Mouse (Mus musculus) frontal cortex, postnatal 10 days (tissue): ENCODE measurements at regions not wholly inside any gene's neighbourhood (a gene's known extent, or its start where the extent isn't known, plus 50 kb on each side); places are given as distances from the start of the nearest gene placed in this dataset.
"Not testable (repeated sequence)": the region's sequence is repeated elsewhere in the genome, so short reads cannot be mapped to it uniquely, and the experiment has no call there.

Experiments
- DNase-seq, 2 experiments: peaks; one replicate each; pipeline ENCODE4 v3.0.0; 2022; ENCODE audit warnings: low spot score in 2 of 2, mixed read lengths in 1 of 2

- no peak for DNase-seq
Observed at GRCm38 (mm10) chr13:5605418-5605817, 255.9 kb upstream of the Klf6 start.

GRCm38 (mm10) chr13:5607462-5607861, 253.8 kb upstream of the Klf6 start:
- no peak for DNase-seq

GRCm38 (mm10) chr13:5614186-5614737, 247.0 kb upstream of the Klf6 start:
- no peak for DNase-seq

- DNase-seq: no peak
Observed at GRCm38 (mm10) chr13:5614833-5615232, 246.4 kb upstream of the Klf6 start.

GRCm38 (mm10) chr13:5615327-5615726, 246.0 kb upstream of the Klf6 start:
- DNase-seq: no peak

GRCm38 (mm10) chr13:5628124-5628523, 233.2 kb upstream of the Klf6 start:
- DNase-seq: no peak

GRCm38 (mm10) chr13:5634960-5635359, 226.3 kb upstream of the Klf6 start:
- DNase-seq: no peak

- DNase-seq: no peak
Observed at GRCm38 (mm10) chr13:5641743-5642510, 219.4 kb upstream of the Klf6 start.

- DNase-seq: no peak
Observed at GRCm38 (mm10) chr13:5648276-5648675, 213.0 kb upstream of the Klf6 start.

GRCm38 (mm10) chr13:5657556-5657955, 203.7 kb upstream of the Klf6 start:
- no peak for DNase-seq

- no peak for DNase-seq
Observed at GRCm38 (mm10) chr13:5666235-5667007, 194.9 kb upstream of the Klf6 start.

GRCm38 (mm10) chr13:5675668-5676067, 185.6 kb upstream of the Klf6 start:
- DNase-seq: no peak

- no peak for DNase-seq
Observed at GRCm38 (mm10) chr13:5690124-5690523, 171.2 kb upstream of the Klf6 start.

GRCm38 (mm10) chr13:5690680-5691079, 170.6 kb upstream of the Klf6 start:
- DNase-seq: not testable (repeated sequence)

- no peak for DNase-seq
Observed at GRCm38 (mm10) chr13:5694626-5695025, 166.7 kb upstream of the Klf6 start.

- DNase-seq: not testable (repeated sequence)
Observed at GRCm38 (mm10) chr13:5695581-5695980, 165.7 kb upstream of the Klf6 start.

GRCm38 (mm10) chr13:5696377-5696776, 164.9 kb upstream of the Klf6 start:
- DNase-seq: no peak

GRCm38 (mm10) chr13:5697329-5697728, 164.0 kb upstream of the Klf6 start:
- DNase-seq: not testable (repeated sequence)

GRCm38 (mm10) chr13:5702071-5702470, 159.2 kb upstream of the Klf6 start:
- DNase-seq: no peak

- DNase-seq: no peak
Observed at GRCm38 (mm10) chr13:5704991-5705390, 156.3 kb upstream of the Klf6 start.

- DNase-seq: no peak
Observed at GRCm38 (mm10) chr13:5711646-5712045, 149.6 kb upstream of the Klf6 start.

- DNase-seq: no peak
Observed at GRCm38 (mm10) chr13:5713195-5713863, 148.0 kb upstream of the Klf6 start.
